Mouse (Mus musculus): ENCODE data around the gene Esrrg.
A peak's percentile ranks its signal among the peaks of the same experiment; 100 is the strongest.

Esrrg gene

DNA sequence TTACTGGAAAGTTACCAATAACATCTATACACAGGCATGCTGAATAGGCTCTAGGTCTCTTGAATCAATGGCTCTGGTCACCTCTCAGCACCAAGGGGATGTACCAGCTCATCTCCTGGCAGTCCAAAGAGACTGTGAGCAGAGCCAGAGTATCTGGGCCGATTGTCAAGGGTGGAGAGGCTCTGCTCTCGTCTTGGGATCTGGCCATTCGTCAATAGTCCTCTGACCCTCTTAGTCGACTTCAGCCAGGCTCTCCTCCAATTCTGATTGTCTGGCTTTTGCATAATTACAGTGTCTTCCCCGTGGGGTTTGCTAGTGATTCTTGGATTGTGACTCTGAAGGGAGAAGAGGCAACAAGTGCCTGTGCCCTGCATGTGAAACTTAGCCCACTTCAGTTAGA lies 41.3 kb downstream of the Esrrg start:
- no peak for DNase-seq (ENCODE audit: low spot score)

DNA sequence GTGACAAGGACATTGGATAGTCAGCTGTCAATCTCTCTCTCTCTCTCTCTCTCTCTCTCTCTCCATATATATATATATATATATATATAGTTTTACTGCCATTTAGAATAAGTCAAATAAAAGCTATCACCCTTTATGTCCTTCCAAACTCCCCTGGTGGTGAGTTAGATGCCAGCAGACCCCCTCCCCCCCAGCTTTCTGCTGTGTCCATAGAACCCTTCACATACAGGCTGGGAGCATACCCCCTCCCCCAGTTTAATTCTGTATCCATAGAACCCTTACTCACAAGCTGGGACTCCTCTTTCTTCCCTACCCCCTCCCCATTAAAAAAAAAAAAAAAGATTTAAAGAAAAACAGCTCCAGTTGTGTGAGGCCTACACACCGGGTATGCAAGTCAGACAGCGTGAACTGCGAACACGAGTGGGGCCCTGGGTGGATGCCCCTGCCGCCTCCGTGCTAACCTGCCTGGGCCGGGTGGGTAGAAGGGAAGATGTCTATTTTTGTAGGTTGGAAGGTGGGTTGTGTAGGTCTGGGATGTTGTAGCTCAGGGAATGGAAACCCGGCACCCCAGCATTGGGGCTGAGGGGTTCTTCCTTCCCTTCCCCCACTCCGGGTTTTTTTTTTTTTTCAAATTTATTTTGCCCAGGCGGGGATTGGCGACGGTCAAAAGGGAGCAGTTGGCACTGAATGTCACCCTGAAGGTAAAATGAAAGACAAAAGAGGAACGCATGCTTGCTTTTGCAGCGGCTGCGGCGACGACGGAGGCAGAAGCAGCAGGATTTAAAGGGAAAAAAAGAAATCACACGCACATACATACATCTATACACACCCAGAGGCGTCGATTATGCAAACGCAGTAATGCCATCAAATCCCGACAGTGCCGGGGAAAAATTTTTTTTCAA lies 42.4 kb downstream of the Esrrg start:
- no peak for DNase-seq (ENCODE audit: low spot score)

DNA sequence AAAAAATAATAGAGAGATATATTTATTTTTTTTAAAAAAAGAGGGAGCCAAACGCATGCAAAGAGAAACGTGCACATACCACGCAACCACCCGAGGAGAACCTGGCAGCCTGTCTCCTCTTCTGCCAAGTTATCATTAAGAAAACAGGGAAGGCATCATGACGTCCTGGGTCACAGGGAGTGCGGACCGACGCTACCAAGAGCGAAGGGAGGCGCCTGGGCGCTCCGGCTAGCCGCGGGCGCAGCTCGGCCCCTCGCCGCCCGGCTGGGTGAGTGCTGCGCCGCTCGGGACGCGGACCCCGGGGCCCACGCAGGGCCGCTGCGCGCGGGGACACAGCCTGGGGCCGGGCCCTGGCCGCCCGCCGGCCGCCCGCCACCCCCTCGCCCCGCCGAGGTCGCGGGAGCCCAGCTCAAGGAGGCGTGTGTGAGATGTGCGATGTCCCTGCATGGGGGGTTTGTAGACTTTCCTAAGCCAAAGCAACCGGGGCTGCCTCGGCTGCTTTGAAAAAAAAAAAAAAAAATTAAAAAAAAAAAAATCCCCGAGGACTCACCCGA lies 43.2 kb downstream of the Esrrg start:
- peak; percentile 12 for DNase-seq (ENCODE audit: low spot score)

DNA sequence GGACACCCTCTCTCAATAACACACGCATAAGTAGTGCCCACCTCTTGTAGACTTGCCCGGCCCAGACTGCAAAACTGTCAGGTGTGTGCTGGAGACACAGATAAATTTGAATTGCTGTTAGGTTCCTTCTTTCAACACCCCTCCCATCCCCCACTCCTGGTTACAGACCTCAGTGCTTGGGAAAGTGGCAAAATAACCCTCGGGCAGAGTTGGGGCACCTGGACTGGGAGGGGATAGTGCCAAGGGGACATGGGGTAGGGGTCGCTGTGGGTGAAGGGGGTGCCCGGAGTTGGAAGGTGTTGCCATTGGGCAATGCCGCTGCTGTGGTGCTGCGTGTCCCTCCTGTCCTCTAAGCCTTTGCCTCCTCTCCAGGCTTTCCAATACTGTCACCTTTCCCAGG lies 43.9 kb downstream of the Esrrg start:
- DNase-seq (ENCODE audit: low spot score): no peak

DNA sequence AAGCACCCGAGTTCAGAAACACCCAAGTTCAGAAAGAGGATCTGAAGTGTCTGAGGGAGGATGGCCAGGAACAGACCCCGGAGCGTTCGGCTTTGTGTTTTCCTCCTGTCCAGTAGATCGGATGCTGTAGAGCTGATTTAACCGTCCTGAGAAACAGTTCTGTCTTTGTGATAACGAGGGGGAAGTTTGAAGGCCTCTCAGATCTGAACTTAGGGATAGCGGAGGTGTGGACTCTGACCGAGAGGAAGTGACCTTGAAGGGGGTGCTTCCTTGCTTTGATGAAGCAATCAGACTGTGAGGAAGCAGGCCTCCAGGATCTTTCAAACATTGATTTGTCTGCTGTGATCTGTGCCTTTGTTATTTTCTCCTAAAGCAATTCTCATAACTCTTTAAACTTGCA lies 44.8 kb downstream of the Esrrg start:
- no peak for DNase-seq (ENCODE audit: low spot score)

DNA sequence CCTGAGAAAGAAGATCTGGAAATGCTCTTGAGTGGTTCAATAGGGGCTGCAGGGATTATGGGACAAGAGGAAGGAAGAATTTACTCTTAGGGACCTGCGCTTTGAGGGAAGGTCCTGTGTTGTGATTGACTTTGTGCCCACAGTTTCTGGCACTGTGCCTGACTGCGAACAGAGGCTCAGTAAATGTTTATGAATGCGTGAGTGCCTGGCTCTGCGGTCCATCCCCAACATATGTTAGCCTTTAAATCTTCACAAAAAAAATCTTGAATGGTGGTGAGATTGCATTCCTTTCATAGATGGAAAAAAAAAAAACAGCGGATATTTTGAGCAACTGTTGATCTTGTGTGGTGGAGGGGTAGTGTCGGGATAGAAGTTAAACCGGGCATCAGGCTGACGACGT lies 52.4 kb downstream of the Esrrg start:
- DNase-seq (ENCODE audit: low spot score): no peak

DNA sequence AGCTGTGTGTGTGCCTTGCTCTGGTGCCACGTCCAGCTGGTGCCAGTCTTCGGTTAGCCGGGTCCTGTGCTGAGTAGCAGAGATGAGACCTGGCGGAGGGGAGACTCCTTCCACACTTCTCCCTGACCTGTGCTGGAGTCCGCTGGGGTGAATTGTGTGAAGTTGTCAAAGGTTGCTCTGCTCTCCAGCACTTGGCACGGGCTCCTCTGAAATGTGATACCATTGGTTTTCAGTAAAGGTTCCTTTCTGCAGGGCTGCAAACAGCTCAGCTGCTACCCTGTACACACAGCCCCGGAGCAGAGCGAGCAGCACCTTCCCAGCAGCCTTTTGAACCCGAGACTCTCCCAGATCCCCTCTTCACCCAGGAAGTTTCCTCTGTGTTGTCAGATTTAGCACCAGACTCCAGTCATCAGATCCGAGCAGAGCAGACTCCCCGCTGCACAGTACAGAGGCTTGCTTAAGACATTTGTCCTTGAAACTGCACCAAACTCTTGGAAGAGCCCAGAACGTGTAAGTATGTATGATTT lies 53.6 kb downstream of the Esrrg start:
- DNase-seq (ENCODE audit: low spot score): no peak

DNA sequence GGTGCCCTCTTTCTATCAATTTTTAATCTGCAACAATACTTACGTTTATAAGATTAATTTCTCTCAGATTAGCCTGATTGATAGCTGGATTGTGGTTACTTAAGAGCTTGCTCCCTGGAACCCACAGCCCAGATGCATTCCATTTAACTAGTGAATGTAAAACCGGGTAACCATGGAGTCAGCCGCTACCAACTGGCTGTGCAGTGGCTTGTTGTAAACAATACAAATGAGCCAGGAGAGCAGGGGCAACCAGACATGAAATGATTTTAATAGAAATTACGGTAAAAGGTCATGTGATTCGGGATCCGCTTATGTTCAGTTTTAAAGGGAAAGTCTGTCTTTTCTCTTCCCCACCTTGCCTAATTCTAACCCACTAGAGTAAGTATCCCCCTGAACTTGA lies 54.8 kb downstream of the Esrrg start:
- no peak for DNase-seq (ENCODE audit: low spot score)

DNA sequence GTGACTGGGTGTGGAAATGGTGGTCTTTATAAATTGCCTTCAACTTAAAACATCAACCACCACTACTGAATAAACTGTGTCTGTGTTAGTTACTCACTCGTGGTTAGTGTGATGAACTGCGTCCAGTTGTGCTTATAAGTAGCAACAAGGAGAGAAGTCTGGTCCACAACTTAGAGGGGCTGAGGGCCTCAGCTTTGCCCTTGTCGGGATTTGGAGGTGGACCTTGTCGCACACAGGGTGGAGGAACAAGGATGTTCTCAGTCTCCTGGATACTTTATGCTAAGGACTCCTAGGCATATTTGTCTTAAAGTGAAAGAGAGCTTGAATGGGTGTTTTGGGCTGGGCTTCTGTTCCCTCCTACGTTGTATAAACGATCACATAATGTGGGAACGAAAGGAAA lies 55.7 kb downstream of the Esrrg start:
- DNase-seq (ENCODE audit: low spot score): no peak

DNA sequence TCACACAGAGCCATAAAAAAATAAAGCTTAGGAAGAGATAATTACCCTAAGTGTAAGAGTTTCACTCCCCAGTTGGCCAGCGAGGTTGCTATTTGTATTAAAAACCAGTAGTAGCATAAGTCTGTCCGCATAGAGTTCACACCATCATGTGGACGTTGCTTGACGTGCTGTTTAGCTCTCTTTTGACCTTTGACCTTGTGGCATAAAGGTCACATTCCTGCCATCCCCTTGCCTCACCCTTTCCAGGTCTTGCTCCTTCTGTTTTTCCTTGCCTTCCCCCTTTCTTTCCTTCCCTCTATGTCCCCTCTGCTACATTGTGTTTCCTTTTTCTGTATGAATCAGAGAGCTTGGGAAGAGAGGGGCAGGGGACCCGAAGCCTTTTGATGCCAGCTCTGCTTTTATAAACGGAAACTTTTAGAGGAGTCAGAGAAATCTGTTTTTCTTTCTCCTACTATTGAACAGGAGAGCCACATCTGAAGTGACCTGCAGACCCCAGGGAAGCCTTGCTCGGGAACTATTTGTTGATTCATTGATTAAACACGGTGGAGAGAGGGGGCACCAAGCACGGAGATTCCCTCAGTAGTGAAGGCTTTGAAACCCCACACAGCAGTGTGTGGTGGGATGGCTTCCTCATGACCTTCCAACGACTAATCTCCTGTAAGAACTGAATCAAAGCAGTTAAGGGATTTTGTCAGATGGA lies 57.5 kb downstream of the Esrrg start:
- no peak for DNase-seq (ENCODE audit: low spot score)

DNA sequence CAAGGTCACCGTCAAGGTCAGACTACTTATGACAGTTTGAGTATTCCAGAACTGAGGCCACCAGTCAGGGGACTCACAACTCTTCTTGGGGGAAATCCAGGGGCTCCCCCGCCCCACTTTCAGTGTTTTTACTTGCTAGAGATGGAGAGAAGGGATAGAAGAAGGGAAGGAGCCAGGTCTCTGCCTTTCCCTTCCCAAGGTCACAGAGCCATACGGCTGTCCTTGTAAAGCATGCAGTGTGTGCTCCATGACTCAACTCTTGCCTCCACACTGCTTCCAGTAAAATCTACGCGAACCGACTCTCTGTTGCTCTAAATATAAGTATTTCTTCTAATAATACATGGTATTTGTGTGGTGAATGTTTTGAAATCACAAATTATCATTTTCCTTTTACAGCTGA lies 61.2 kb downstream of the Esrrg start:
- DNase-seq (ENCODE audit: low spot score): no peak

DNA sequence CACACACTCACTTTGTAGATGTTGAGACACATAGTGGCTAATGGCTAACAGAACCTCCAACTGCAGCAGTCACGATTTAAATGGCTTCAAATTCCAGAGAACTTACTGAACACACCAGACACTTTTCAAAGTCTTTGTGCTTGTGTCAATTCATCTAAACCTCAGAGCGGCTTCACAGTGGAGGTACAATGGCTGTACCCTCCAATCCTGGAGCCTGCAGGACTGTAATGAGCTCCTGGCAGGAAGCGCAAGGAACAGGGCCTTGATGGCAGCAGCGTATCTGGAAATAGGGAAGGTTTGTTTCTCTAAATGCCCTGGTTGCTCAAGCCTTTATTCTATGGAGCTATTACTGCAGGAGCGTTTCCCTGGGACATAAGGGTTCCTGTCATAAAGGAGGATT lies 63.9 kb downstream of the Esrrg start:
- DNase-seq (ENCODE audit: low spot score): no peak

DNA sequence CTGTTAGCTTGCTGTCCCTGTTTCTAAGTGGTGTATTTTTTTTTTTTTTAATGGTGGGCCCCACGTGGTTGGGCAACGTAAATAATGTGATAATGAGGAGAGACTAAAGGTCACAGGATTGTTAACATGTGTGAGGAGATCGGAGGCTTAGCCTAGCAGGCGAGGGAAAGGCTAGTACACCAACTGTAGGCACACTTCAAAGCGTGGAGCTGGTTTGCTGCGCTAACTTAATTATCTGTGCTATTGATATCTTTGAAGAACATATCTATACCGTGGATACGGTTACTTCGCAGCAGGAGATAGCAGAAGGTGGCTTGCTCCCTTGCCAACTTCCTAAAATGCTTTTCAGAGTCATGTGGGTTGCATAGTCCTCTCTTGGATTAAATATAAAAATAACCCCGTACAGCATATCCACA lies 66.2 kb downstream of the Esrrg start:
- no peak for DNase-seq (ENCODE audit: low spot score)

DNA sequence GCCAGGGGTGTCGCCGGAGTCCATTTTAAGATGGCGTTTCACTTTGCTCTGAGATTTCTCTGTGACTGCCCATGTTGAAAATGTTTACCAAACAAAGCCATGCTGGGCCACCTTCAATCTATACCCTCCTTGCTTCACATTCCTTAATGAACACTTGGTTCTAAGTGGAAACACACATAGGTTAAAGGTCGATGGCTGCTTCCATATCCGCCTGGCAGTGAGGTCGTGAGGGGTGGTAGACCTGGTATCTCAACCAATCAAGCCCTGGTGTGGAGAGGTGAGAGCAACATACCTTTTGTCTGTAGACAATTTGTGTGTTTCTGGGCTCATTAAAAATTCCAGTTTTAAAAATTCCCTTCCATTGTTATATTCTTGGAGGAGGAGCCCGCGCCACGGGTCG lies 68.0 kb downstream of the Esrrg start:
- no peak for DNase-seq (ENCODE audit: low spot score)

DNA sequence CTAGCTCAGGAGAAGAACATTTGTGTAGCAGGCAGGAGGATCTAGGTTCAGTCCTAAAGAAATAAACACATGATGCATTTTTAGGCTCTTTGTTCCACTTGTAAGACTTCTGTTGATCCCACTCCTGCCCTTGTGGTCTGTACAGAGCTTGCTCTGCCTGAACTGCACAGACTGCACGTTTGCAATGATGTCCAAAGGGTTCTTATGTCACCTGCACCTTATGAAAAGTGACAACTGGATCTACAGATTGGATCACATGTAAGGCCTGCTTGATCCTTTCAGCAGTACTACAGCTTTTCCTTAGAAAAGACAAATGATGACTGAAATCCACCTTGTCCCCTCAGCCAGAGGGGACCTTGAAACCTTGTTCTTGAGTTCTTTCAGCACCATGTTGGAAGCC lies 70.7 kb downstream of the Esrrg start:
- DNase-seq (ENCODE audit: low spot score): no peak

DNA sequence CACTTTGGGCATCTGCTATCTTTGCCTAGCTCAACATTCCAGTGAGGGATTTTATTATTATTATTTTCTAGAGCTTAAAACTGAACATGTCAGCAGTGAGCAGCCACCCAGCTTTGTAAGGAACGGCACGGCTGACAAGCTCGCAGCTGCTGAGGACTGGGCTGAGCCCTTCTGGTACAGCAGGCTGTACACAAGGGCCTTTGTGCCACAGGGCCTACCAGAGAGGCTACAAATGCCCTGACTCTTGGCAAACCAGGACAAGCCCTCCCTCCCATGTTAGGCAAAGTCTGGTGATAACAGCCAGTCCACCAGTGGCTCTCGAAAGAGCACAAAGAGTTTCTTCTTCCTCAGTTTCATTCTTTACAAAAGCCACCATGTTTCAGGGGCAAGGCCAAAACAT lies 75.9 kb downstream of the Esrrg start:
- DNase-seq (ENCODE audit: low spot score): no peak

DNA sequence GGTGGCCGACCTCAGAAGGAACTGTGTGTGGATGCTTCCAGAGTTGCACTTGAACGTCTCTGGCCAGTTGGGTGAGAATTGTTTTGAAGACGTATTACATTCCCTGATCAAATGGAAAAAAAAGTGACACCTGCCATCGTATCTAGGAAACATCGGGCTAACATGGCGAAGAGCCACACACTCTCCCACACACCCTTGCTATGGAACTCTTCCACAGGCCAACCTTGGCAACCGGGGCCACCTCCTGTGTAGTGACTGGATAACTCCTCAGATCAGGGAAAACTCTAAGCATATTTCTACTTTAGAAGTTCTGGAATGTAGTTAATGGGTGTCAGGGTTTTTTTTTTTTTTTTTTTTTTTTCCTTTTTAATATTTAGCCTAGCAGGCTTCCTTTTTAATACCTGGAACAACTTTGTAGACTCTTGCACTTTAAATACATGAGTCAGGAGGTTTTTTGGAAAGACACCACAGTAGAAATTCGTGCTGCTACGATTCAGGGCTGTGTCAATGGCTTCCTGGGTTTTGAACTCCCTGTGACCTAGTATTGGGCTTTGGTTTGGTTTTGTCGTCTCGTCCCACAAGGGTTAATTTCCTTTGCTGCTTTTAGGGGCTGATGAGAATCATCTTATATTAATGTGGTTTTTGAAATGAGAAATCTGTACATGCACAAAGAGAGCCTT lies 83.4 kb downstream of the Esrrg start:
- no peak for DNase-seq (ENCODE audit: low spot score)

DNA sequence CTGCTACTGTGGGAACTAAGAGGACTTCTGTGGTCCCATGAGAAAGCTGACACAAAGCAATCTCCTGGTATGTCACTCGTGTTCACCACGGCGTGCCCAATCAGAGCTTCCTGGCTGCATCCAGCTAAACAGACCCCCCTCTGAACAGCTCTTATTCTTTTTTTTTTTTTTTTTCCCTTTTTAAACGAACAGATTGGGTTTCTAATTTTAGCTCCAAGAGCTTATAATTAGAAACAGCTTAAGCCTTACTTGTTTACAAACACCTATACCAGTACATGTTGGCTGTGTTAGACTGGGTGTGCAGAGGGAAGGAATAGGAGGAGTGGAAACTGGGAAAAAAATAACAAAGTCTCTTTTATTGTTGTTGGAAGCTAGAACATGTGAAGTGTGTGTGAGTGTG lies 86.3 kb downstream of the Esrrg start:
- no peak for DNase-seq (ENCODE audit: low spot score)

DNA sequence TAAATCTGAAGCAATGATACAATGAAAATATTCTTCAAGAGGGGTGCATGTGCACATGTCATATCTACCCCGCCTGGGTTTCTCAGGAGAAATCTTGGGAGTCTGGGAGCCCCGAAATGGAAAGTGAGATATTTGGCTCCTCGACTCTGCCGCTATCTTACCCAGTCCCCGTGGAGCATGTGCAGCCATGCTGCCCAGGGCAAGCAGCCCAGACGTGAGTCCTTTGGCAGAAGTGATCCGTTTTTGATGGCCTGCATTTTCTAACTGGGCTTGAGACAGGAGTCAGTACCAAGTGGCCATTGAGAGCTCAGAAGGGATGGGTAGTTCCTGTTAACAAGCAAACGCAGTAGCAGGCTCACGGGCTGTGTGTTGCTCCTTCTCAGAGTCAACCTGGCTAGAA lies 89.6 kb downstream of the Esrrg start:
- no peak for DNase-seq (ENCODE audit: low spot score)

DNA sequence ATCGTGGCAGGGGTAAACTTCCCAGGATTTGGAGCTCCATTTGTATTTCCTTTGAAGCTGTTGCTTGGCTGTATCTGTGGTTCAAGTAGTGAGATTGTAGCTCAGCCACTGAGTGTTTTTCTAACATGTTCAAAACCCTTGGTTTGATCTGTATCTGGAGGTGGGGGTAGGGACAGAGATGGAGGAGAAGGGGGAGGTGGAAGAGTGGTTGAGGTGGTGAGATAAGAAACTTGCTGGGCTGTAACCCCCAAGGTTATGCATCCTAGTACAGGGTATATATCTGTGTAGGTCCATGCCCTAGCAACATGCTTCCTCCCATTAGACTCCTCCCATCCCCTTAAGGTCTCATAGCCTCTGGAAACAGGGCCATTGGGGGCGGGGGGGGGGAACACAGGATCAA lies 92.4 kb downstream of the Esrrg start:
- DNase-seq (ENCODE audit: low spot score): no peak

DNA sequence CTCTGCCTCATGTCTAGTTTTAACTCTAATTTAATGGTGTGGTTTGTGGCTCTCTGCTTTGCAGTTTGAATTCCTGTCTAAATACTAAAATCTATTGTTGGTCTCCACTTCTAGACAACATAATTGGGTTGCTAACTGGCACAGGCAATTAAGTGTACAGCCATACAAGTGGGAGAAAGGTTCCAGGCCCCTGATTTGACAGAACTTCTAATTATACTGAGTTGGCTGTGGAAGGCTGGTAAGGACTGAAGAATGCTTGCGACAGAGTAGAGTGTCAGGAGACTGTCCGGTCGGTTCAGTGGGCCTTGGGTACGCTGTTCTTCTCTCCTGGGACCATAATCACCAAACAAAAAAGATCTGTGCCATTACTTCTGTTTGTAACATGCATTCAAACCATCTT lies 96.3 kb downstream of the Esrrg start:
- DNase-seq (ENCODE audit: low spot score): no peak

DNA sequence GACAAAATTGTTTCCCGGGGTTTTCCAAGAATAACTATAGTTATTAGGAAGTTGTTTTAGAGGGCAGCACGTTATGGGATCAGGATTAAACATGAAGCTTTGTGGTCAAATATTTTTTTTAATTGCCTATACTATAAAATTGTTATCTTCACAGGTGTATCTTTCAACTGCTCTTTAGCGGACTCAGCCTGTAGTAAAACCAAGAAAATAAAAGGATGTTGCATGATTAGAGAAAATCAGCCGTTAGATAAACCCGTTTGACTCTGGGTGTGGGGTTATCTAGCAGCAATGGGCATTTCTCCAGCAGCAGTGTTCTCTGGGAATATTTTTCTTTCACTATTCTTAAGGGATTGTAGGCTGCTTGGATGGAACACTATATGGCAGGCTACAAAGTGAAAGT lies 96.8 kb downstream of the Esrrg start:
- DNase-seq (ENCODE audit: low spot score): no peak

DNA sequence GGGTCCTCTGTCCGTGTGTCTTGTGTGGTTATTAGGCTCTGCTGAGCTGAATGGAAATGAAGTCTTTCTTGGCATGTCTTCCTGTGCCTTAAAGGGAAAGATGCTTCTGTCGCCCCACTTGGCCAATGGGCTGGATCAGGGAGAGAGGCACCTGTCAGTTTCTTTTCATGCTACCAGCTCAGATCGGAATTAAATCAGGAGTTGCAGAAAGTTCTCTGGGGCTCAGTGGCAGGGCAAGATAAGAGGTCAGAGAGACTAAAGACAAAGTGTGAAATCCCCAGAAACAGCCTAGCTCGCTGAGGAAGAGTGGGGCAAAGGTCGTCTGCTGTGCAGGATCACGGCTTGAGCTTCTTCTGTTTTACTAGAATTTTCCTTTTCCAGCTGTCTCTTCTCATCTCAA lies 97.5 kb downstream of the Esrrg start:
- DNase-seq (ENCODE audit: low spot score): no peak
